Mouse (Mus musculus) lung, postnatal 25 days (tissue): ENCODE results near the gene Kpna4.

ENCODE experiments used
- DNase-seq: peaks from one replicate; pipeline ENCODE4 v3.0.0; 2022; ENCODE audit warnings: low spot score

Gene Kpna4

GRCm38 (mm10) chr3:69126509-69127345 is at the start of gene Kpna4:
TSS of gene Kpna4 (minus strand) at chr3:69127113.
- DNase-seq: peak; percentile 96

- no peak for DNase-seq
Observed at GRCm38 (mm10) chr3:69175229-69175628, 48.3 kb upstream of the Kpna4 start.

- no peak for DNase-seq
Observed at GRCm38 (mm10) chr3:69171123-69171522, 44.2 kb upstream of the Kpna4 start.

GRCm38 (mm10) chr3:69169796-69170195 is 42.9 kb upstream of the Kpna4 start:
- no peak for DNase-seq

GRCm38 (mm10) chr3:69168724-69169123 is 41.8 kb upstream of the Kpna4 start:
- DNase-seq: no peak

GRCm38 (mm10) chr3:69163057-69163456 is 36.1 kb upstream of the Kpna4 start:
- no peak for DNase-seq

- no peak for DNase-seq
Observed at GRCm38 (mm10) chr3:69160429-69160828, 33.5 kb upstream of the Kpna4 start.

- peak; percentile 8 for DNase-seq
Observed at GRCm38 (mm10) chr3:69159501-69159900, 32.6 kb upstream of the Kpna4 start.

GRCm38 (mm10) chr3:69157886-69158285 is 31.0 kb upstream of the Kpna4 start:
- no peak for DNase-seq

GRCm38 (mm10) chr3:69156484-69156883 is 29.6 kb upstream of the Kpna4 start:
- DNase-seq: peak; percentile 71

GRCm38 (mm10) chr3:69154691-69155090 is 27.8 kb upstream of the Kpna4 start:
- peak; percentile 24 for DNase-seq

- DNase-seq: no peak
Observed at GRCm38 (mm10) chr3:69150921-69151320, 24.0 kb upstream of the Kpna4 start.

- DNase-seq: peak; percentile 7
Observed at GRCm38 (mm10) chr3:69142372-69142994, 15.6 kb upstream of the Kpna4 start.

- no peak for DNase-seq
Observed at GRCm38 (mm10) chr3:69140851-69141250, 13.9 kb upstream of the Kpna4 start.

GRCm38 (mm10) chr3:69136059-69136458 is 9.1 kb upstream of the Kpna4 start:
- DNase-seq: no peak

GRCm38 (mm10) chr3:69130973-69131372 is 4.1 kb upstream of the Kpna4 start:
- no peak for DNase-seq

GRCm38 (mm10) chr3:69127693-69128092 is 780 bp upstream of the Kpna4 start:
- DNase-seq: peak; percentile 6

GRCm38 (mm10) chr3:69127346-69127678 is 399 bp upstream of the Kpna4 start:
- no peak for DNase-seq

- DNase-seq: peak; percentile 28
Observed at GRCm38 (mm10) chr3:69125891-69126508, 913 bp downstream of the Kpna4 start.

GRCm38 (mm10) chr3:69125461-69125860 is 1.5 kb downstream of the Kpna4 start:
- no peak for DNase-seq

- peak; percentile 17 for DNase-seq
Observed at GRCm38 (mm10) chr3:69118827-69119226, 8.1 kb downstream of the Kpna4 start.

- no peak for DNase-seq
Observed at GRCm38 (mm10) chr3:69114760-69115159, 12.2 kb downstream of the Kpna4 start.

- peak; percentile 43 for DNase-seq
Observed at GRCm38 (mm10) chr3:69113956-69114355, 13.0 kb downstream of the Kpna4 start.
